Mouse (Mus musculus) Muller cell, postnatal 12 days (primary cell): Measurements from ENCODE around the gene Olfr1404.
"Not testable (repeated sequence)": the region's sequence is repeated elsewhere in the genome, so short reads cannot be mapped to it uniquely, and the experiment has no call there.

ENCODE experiments used
- DNase-seq: peaks from one replicate; pipeline ENCODE4 v3.0.0-alpha.2; 2015; ENCODE audit errors: inconsistent ontology term

Olfr1404 gene

GRCm38 (mm10) chr1:173212092-173212491 lies at the start of gene Olfr1404:
TSS of gene Olfr1404 (plus strand) at chr1:173212392.
- no peak for DNase-seq

GRCm38 (mm10) chr1:173174154-173174842 lies 37.9 kb upstream of the Olfr1404 start:
- DNase-seq = no peak

- no peak for DNase-seq
Observed at GRCm38 (mm10) chr1:173190540-173190939, 21.7 kb upstream of the Olfr1404 start, which contains the start of gene Olfr1406. TSS of gene Olfr1406 (minus strand) at chr1:173190640.

- no peak for DNase-seq
Observed at GRCm38 (mm10) chr1:173192059-173192458, 20.1 kb upstream of the Olfr1404 start.

- DNase-seq = no peak
Observed at GRCm38 (mm10) chr1:173196359-173196758, 15.8 kb upstream of the Olfr1404 start.

- DNase-seq = no peak
Observed at GRCm38 (mm10) chr1:173197508-173197907, 14.7 kb upstream of the Olfr1404 start, which contains the start of gene Olfr218. TSS of gene Olfr218 (plus strand) at chr1:173197808.

GRCm38 (mm10) chr1:173216481-173216880 lies 4.3 kb downstream of the Olfr1404 start:
- DNase-seq = no peak

- no peak for DNase-seq
Observed at GRCm38 (mm10) chr1:173227081-173227480, 14.9 kb downstream of the Olfr1404 start, which contains the start of gene Fcer1a. TSS of gene Fcer1a (minus strand) at chr1:173227214.

GRCm38 (mm10) chr1:173237004-173237403 lies 24.8 kb downstream of the Olfr1404 start:
- not testable (repeated sequence) for DNase-seq

GRCm38 (mm10) chr1:173249888-173250287 lies 37.7 kb downstream of the Olfr1404 start:
- DNase-seq = no peak

GRCm38 (mm10) chr1:173265701-173266100 lies 53.5 kb downstream of the Olfr1404 start, which contains the start of gene Olfr418:
TSS of gene Olfr418 (plus strand) at chr1:173266001.
- DNase-seq = no peak
